Mouse (Mus musculus): ENCODE measurements around the gene Mavs. TPM values are rescaled to one million over a fixed set of nuclear protein-coding genes. Genes with fewer than 3 reads are reported as not detected.
A peak's percentile ranks its signal among the peaks of the same experiment; 100 is the strongest.

The Mavs gene
- polyA plus RNA-seq, 1 experiment from 2014 or later: 37.9 TPM

GRCm38 (mm10) chr2:131281596-131281995 is 47.7 kb downstream of the Mavs start:
- Histone ChIP-seq H3K27me3 (ENCODE audit: insufficient read depth, low read length) (no peaks in the 10 kb centered on the region), H3K9me3 (ENCODE audit: low read length) (no peaks in the 10 kb centered on the region), H3K4me2 (replicated peaks; ENCODE audit: low read depth, low read length) (no peak overlapping the region), H3K4me3 (ENCODE audit: low read length) (no peak overlapping the region), H3K27ac (ENCODE audit: low read length) (no peak overlapping the region), H3K36me3 (ENCODE audit: insufficient read depth, low read length) (peaks cover 31% of the 10 kb centered on the region), H3K4me1 (ENCODE audit: insufficient read depth, low read length) (no peaks in the 10 kb centered on the region), H3K9ac (replicated peaks; ENCODE audit: low read length) (no peak overlapping the region)
- 96% methylated on average over 1 of the region's 1 CpGs for WGBS
- ATAC-seq (ENCODE audit: low FRiP score, low TSS enrichment): no peak

- Histone ChIP-seq H3K9me3 (ENCODE audit: low read length) (no peaks in the 10 kb centered on the region), H3K4me3 (ENCODE audit: low read length) (no peak overlapping the region), H3K36me3 (ENCODE audit: insufficient read depth, low read length) (peaks cover 37% of the 10 kb centered on the region), H3K9ac (replicated peaks; ENCODE audit: low read length) (no peak overlapping the region), H3K4me2 (replicated peaks; ENCODE audit: low read depth, low read length) (no peak overlapping the region), H3K4me1 (ENCODE audit: insufficient read depth, low read length) (no peaks in the 10 kb centered on the region), H3K27ac (ENCODE audit: low read length) (no peak overlapping the region), H3K27me3 (ENCODE audit: insufficient read depth, low read length) (no peaks in the 10 kb centered on the region)
- no peak for ATAC-seq (ENCODE audit: low FRiP score, low TSS enrichment)
- WGBS: 97% methylated on average over 1 of the region's 1 CpGs
Measured at GRCm38 (mm10) chr2:131286276-131286675, 52.4 kb downstream of the Mavs start.

- Histone ChIP-seq H3K9ac (replicated peaks; ENCODE audit: low read length) (no peak overlapping the region), H3K4me1 (ENCODE audit: insufficient read depth, low read length) (no peaks in the 10 kb centered on the region), H3K4me3 (ENCODE audit: low read length) (no peak overlapping the region), H3K36me3 (ENCODE audit: insufficient read depth, low read length) (peaks cover 54% of the 10 kb centered on the region), H3K4me2 (replicated peaks; ENCODE audit: low read depth, low read length) (no peak overlapping the region), H3K27ac (ENCODE audit: low read length) (no peak overlapping the region), H3K27me3 (ENCODE audit: insufficient read depth, low read length) (no peaks in the 10 kb centered on the region), H3K9me3 (ENCODE audit: low read length) (no peaks in the 10 kb centered on the region)
- no peak for ATAC-seq (ENCODE audit: low FRiP score, low TSS enrichment)
Measured at GRCm38 (mm10) chr2:131290669-131291068, 56.8 kb downstream of the Mavs start.

GRCm38 (mm10) chr2:131296746-131297261 is 62.9 kb downstream of the Mavs start:
- Histone ChIP-seq H3K9ac (replicated peaks; ENCODE audit: low read length) (no peak overlapping the region), H3K27ac (ENCODE audit: low read length) (no peak overlapping the region), H3K4me1 (ENCODE audit: insufficient read depth, low read length) (no peaks in the 10 kb centered on the region), H3K4me2 (replicated peaks; ENCODE audit: low read depth, low read length) (no peak overlapping the region), H3K4me3 (ENCODE audit: low read length) (no peak overlapping the region), H3K36me3 (ENCODE audit: insufficient read depth, low read length) (peaks cover 52% of the 10 kb centered on the region), H3K27me3 (ENCODE audit: insufficient read depth, low read length) (no peaks in the 10 kb centered on the region), H3K9me3 (ENCODE audit: low read length) (no peaks in the 10 kb centered on the region)
- ATAC-seq (ENCODE audit: low FRiP score, low TSS enrichment): no peak
- 84% methylated on average over 2 of the region's 2 CpGs for WGBS

Small RNAs within 50 kb of the gene (microRNA-seq; reads per million reads assigned to microRNA genes)
- 48.2 reads per million, percentile 48 among the genes with 10 or more reads in this experiment for gene Mir103-2

Other genes with a start within 250 kb of the Mavs start
- 17.3 and 17.8 TPM in 2 replicates for gene Gfra4, start 191.0 kb upstream of the Mavs start, polyA plus RNA-seq (2015; fragmentation: Nextera tagmentation; extraction: Ambion mirVana)
- gene Adam33, start 170.2 kb upstream of the Mavs start, polyA plus RNA-seq (2015; fragmentation: Nextera tagmentation; extraction: Ambion mirVana): 4.8 and 6.0 TPM in 2 replicates
- 0.29 and 0.46 TPM in 2 replicates for gene Siglec1, start 147.3 kb upstream of the Mavs start, polyA plus RNA-seq (2015; fragmentation: Nextera tagmentation; extraction: Ambion mirVana)
- gene Hspa12b, start 106.8 kb upstream of the Mavs start, polyA plus RNA-seq (2015; fragmentation: Nextera tagmentation; extraction: Ambion mirVana): 22.2 and 23.7 TPM in 2 replicates
- gene Gm11037, start 100.6 kb upstream of the Mavs start, polyA plus RNA-seq (2015; fragmentation: Nextera tagmentation; extraction: Ambion mirVana): not detected in 2 replicates
- gene 1700037H04Rik, start 74.0 kb upstream of the Mavs start, polyA plus RNA-seq (2015; fragmentation: Nextera tagmentation; extraction: Ambion mirVana): 98.2 and 101 TPM in 2 replicates
- gene Cenpb, start 54.0 kb upstream of the Mavs start, polyA plus RNA-seq (2015; fragmentation: Nextera tagmentation; extraction: Ambion mirVana): 9.7 and 10.1 TPM in 2 replicates
- 73.8 and 87.0 TPM in 2 replicates for gene Cdc25b, start 47.1 kb upstream of the Mavs start, polyA plus RNA-seq (2015; fragmentation: Nextera tagmentation; extraction: Ambion mirVana)
- 3.3 and 4.7 TPM in 2 replicates for gene Spef1, start 46.8 kb upstream of the Mavs start, polyA plus RNA-seq (2015; fragmentation: Nextera tagmentation; extraction: Ambion mirVana)
- gene Ap5s1, start 27.0 kb upstream of the Mavs start, polyA plus RNA-seq (2015; fragmentation: Nextera tagmentation; extraction: Ambion mirVana): 30.2 and 30.9 TPM in 2 replicates
- 27.2 and 30.8 TPM in 2 replicates for gene Pank2, start 28.4 kb downstream of the Mavs start, polyA plus RNA-seq (2015; fragmentation: Nextera tagmentation; extraction: Ambion mirVana)
- gene Rnf24, start 118.8 kb downstream of the Mavs start, polyA plus RNA-seq (2015; fragmentation: Nextera tagmentation; extraction: Ambion mirVana): 3.6 and 4.2 TPM in 2 replicates

All from kidney, embryonic 16.5 days (tissue).